Mouse (Mus musculus) small intestine, adult 2 months (tissue): ENCODE results near the gene Mmp24. TPM values are rescaled to one million over a fixed set of nuclear protein-coding genes. Genes with fewer than 3 reads are reported as not detected.
A peak's percentile ranks its signal among the peaks of the same experiment; 100 is the strongest.

Experiments
- H3K27ac ChIP-seq: fragments of 200-500 bp; 2 replicates; pipeline ENCODE4 v1.5.1; 2012; ENCODE audit warnings: low read depth, low read length, control low read depth, inconsistent platforms; ENCODE audit not compliant: insufficient read depth
- H3K27me3 ChIP-seq: fragments of 200-500 bp; 2 replicates; pipeline ENCODE4 v1.6.1; 2012; ENCODE audit warnings: mild to moderate bottlenecking, moderate library complexity, low read length, inconsistent platforms; ENCODE audit not compliant: control insufficient read depth, insufficient read depth
- H3K36me3 ChIP-seq: fragments of 200-500 bp; 2 replicates; pipeline ENCODE4 v1.6.1; 2012; ENCODE audit warnings: mild to moderate bottlenecking, low read length, control low read depth, inconsistent platforms; ENCODE audit not compliant: control insufficient read depth, insufficient read depth
- H3K4me1 ChIP-seq: fragments of 200-500 bp; 2 replicates; pipeline ENCODE4 v1.6.1; 2012; ENCODE audit warnings: low read length, inconsistent platforms, mixed read lengths; ENCODE audit not compliant: control insufficient read depth, insufficient read depth, insufficient read length
- H3K4me3 ChIP-seq: fragments of 200-500 bp; 2 replicates; pipeline ENCODE4 v1.5.1; 2012; ENCODE audit warnings: low read depth, mild to moderate bottlenecking, control low read depth, inconsistent platforms, low read length, moderate library complexity
- CTCF ChIP-seq: fragments of 200-500 bp; IDR thresholded peaks from 2 replicates; pipeline ENCODE4 v1.5.1; 2012; ENCODE audit warnings: low read depth, mild to moderate bottlenecking, control low read depth, inconsistent platforms, low read length, moderate library complexity, mixed read lengths; ENCODE audit not compliant: insufficient replicate concordance, insufficient read length; ENCODE audit errors: extremely low read depth
- POLR2A ChIP-seq: fragments of 200-500 bp; IDR thresholded peaks from 2 replicates; pipeline ENCODE4 v1.6.1; 2012; ENCODE audit warnings: low read depth, mild to moderate bottlenecking, control low read depth, inconsistent platforms, low read length, moderate library complexity
- WGBS: fragments of 180-500 bp; shearing (Covaris S2); methylation state at CpG from one replicate; pipeline ENCODE4 v1.1.7; 2018; 5-methylcytosine and 5-hydroxymethylcytosine counted together
- polyA plus RNA-seq: library from polyadenylated mRNA; depleted of rRNA; stranded (reverse); fragments of >200 nt; gene quantifications from 2 replicates; pipeline ENCODE4 v1.2.3, GENCODE M21; 2012

Mmp24 gene
- polyA plus RNA-seq, 1 experiment = 2.4 TPM

GRCm38 (mm10) chr2:155787949-155788931, 13.1 kb downstream of the Mmp24 start:
- Histone ChIP-seq H3K4me3 (no peak overlapping the region), H3K36me3 (no peaks in the 10 kb centered on the region), H3K27me3 (no peaks in the 10 kb centered on the region; the same call in 1 of the 2 replicates), H3K4me1 (no peaks in the 10 kb centered on the region; the same call in 1 of the 2 replicates), H3K27ac (no peak overlapping the region)
- WGBS = 64% methylated on average over 18 of the region's 18 CpGs
- TF ChIP-seq POLR2A (no peak), CTCF (no peak)

GRCm38 (mm10) chr2:155792899-155793298, 17.8 kb downstream of the Mmp24 start:
- no peaks in the 10 kb centered on the region for H3K27me3 ChIP-seq
- no peak overlapping the region for H3K27ac ChIP-seq
- 40% methylated on average over 12 of the region's 12 CpGs for WGBS
- no peak overlapping the region for H3K4me3 ChIP-seq
- no peaks in the 10 kb centered on the region; the same call in 1 of the 2 replicates for H3K4me1 ChIP-seq
- no peaks in the 10 kb centered on the region for H3K36me3 ChIP-seq
- no peak for TF ChIP-seq CTCF
- TF ChIP-seq POLR2A = no peak

GRCm38 (mm10) chr2:155794674-155795445, 19.7 kb downstream of the Mmp24 start:
- no peak overlapping the region for H3K4me3 ChIP-seq
- WGBS = 81% methylated on average over 12 of the region's 12 CpGs
- TF ChIP-seq CTCF (no peak), POLR2A (no peak)

GRCm38 (mm10) chr2:155798613-155799012, 23.5 kb downstream of the Mmp24 start:
- TF ChIP-seq POLR2A (no peak), CTCF (no peak)
- Histone ChIP-seq H3K4me3 (no peak overlapping the region), H3K27ac (no peak overlapping the region), H3K4me1 (peaks cover 1% of the 10 kb centered on the region; the same call in 1 of the 2 replicates), H3K27me3 (no peaks in the 10 kb centered on the region), H3K36me3 (no peaks in the 10 kb centered on the region)
- 52% methylated on average over 3 of the region's 3 CpGs for WGBS

More at GRCm38 (mm10) chr2:155794674-155795445, 19.7 kb downstream of the Mmp24 start:
- no peaks in the 10 kb centered on the region for H3K27me3 ChIP-seq
- H3K36me3 ChIP-seq = no peaks in the 10 kb centered on the region
- H3K4me1 ChIP-seq = no peaks in the 10 kb centered on the region
- H3K27ac ChIP-seq = no peak overlapping the region

GRCm38 (mm10) chr2:155802761-155803160, 27.6 kb downstream of the Mmp24 start:
- Histone ChIP-seq H3K27me3 (no peaks in the 10 kb centered on the region), H3K27ac (no peak overlapping the region), H3K4me1 (peaks cover 38% of the 10 kb centered on the region), H3K36me3 (no peaks in the 10 kb centered on the region), H3K4me3 (no peak overlapping the region)
- TF ChIP-seq CTCF (peak; percentile 50; the same call in 1 of the 2 replicates), POLR2A (no peak)
- 66% methylated on average over 3 of the region's 3 CpGs for WGBS

GRCm38 (mm10) chr2:155804053-155804452, 28.9 kb downstream of the Mmp24 start:
- Histone ChIP-seq H3K4me3 (no peak overlapping the region), H3K27ac (peak overlapping the region; percentile 99), H3K36me3 (no peaks in the 10 kb centered on the region), H3K27me3 (no peaks in the 10 kb centered on the region), H3K4me1 (peaks cover 38% of the 10 kb centered on the region)
- no peak for TF ChIP-seq CTCF
- TF ChIP-seq POLR2A = no peak
- WGBS = 54% methylated on average over 5 of the region's 5 CpGs
